Mouse (Mus musculus): ENCODE measurements around the gene Fundc1. TPM values are rescaled to one million over a fixed set of nuclear protein-coding genes. Genes with fewer than 3 reads are reported as not detected.

Fundc1 gene
- polyA plus RNA-seq (2015; fragmentation: Nextera tagmentation; extraction: Ambion mirVana): 20.2 and 22.0 TPM in 2 replicates

GRCm38 (mm10) chrX:17571621-17572459, at the start of gene Fundc1:
Fundc1 (minus strand) TSS chrX:17572325.

All from spleen, postnatal 0 days (tissue).